Mouse (Mus musculus) frontal cortex, postnatal 10 days (tissue): Measurements from ENCODE around the gene Saysd1.
A peak's percentile ranks its signal among the peaks of the same experiment; 100 is the strongest.

Experiments used
- DNase-seq, 2 experiments: peaks; one replicate each; pipeline ENCODE4 v3.0.0; 2022; ENCODE audit warnings: low spot score in 2 of 2, mixed read lengths in 1 of 2

The Saysd1 gene

GRCm38 (mm10) chr14:20138484-20139355 is at the start of gene Saysd1:
Gene Saysd1, minus strand, starts transcription at chr14:20138534.
- DNase-seq: no peak

- DNase-seq: no peak
These were observed 47.1 kb upstream of the Saysd1 start for GRCm38 (mm10) chr14:20185426-20185825.

- DNase-seq: no peak
These were observed 45.4 kb upstream of the Saysd1 start for GRCm38 (mm10) chr14:20183701-20184100.

- no peak for DNase-seq
These were observed 44.3 kb upstream of the Saysd1 start for GRCm38 (mm10) chr14:20182596-20182995.

GRCm38 (mm10) chr14:20181466-20181921 is 43.2 kb upstream of the Saysd1 start, which contains the start of gene Kcnk5:
Gene Kcnk5, minus strand, starts transcription at chr14:20181809.
- peak; percentile 44 to 70 for DNase-seq

- no peak for DNase-seq
These were observed 42.4 kb upstream of the Saysd1 start for GRCm38 (mm10) chr14:20180751-20181162.

GRCm38 (mm10) chr14:20180304-20180703 is 42.0 kb upstream of the Saysd1 start:
- DNase-seq: no peak

- no peak for DNase-seq
These were observed 41.5 kb upstream of the Saysd1 start for GRCm38 (mm10) chr14:20179731-20180280.

- DNase-seq: no peak
These were observed 40.7 kb upstream of the Saysd1 start for GRCm38 (mm10) chr14:20179080-20179479.

- no peak for DNase-seq
These were observed 40.3 kb upstream of the Saysd1 start for GRCm38 (mm10) chr14:20178593-20178992.

- DNase-seq: no peak
These were observed 39.3 kb upstream of the Saysd1 start for GRCm38 (mm10) chr14:20177494-20178123.

GRCm38 (mm10) chr14:20175705-20176104 is 37.4 kb upstream of the Saysd1 start:
- no peak for DNase-seq

GRCm38 (mm10) chr14:20175114-20175513 is 36.8 kb upstream of the Saysd1 start:
- no peak for DNase-seq

GRCm38 (mm10) chr14:20174696-20175095 is 36.4 kb upstream of the Saysd1 start:
- no peak for DNase-seq

- DNase-seq: no peak
These were observed 35.6 kb upstream of the Saysd1 start for GRCm38 (mm10) chr14:20173873-20174490.

GRCm38 (mm10) chr14:20172924-20173323 is 34.6 kb upstream of the Saysd1 start:
- no peak for DNase-seq

- DNase-seq: no peak
These were observed 34.2 kb upstream of the Saysd1 start for GRCm38 (mm10) chr14:20172509-20172908.

GRCm38 (mm10) chr14:20171840-20172239 is 33.5 kb upstream of the Saysd1 start:
- DNase-seq: no peak

- DNase-seq: no peak
These were observed 30.9 kb upstream of the Saysd1 start for GRCm38 (mm10) chr14:20169251-20169650.

GRCm38 (mm10) chr14:20168478-20168877 is 30.1 kb upstream of the Saysd1 start:
- DNase-seq: no peak

GRCm38 (mm10) chr14:20168054-20168453 is 29.7 kb upstream of the Saysd1 start:
- no peak for DNase-seq

GRCm38 (mm10) chr14:20165413-20165812 is 27.1 kb upstream of the Saysd1 start:
- no peak for DNase-seq
